Mouse (Mus musculus): ENCODE results near the gene Abcc12.

Abcc12 gene

DNA sequence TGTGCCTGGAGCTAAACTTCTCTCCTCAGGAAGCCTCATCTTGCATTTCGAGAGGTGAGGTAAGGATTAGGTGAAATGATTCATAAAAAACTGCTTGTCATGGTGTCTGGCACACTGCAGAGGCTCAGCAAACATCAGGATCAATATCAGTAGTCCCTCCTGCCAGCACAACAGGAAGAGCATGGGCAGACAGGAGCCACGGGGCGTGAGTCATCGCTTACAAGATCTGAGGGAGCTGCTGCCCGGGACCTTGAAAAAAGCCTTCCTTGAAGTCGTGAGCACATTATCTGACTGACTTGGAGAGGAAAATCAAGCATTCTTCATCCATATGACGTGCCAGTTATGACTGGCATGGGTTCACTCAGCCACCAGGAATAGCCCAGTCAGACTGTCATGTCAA, 79.1 kb downstream of the Abcc12 start:
- DNase-seq = no peak

DNA sequence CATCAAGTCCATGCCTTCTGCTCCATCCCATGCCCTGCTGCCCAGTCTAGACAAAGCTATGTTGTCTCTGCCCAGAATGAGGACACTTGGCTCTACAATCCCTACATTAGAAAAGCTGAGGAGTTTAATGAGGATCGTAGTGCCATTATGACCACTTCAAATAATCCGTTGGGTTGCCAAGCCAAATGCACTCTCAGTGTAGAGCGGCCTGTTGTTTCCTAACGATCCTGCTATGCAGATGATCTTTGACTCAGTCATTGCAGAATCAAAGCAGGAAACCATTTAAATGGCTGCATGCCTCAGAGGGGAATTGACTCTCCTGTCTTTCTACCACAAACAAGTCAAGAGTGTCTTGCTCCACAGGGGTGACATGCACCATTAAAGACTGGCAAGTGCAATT, 85.4 kb downstream of the Abcc12 start:
- DNase-seq = no peak

DNA sequence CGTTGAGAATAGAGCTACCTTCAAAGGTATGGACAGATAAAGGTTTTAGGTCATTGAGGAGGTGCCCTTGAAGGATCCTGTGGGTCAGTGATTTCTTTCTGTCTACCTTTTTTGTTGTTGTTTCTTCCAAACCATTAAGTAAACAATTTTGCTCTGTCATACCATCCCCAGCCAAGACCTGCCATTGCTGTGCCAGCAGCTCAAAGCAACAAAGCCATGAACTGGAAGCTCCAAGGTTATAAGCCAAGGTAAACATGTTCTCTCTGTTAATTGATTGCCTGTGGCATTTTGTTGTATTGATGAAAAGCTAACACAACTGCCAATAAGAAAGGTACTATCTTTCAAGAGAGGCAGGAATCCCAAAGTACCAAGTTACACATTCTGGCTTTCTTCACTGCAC, 86.6 kb downstream of the Abcc12 start:
- DNase-seq = no peak

DNA sequence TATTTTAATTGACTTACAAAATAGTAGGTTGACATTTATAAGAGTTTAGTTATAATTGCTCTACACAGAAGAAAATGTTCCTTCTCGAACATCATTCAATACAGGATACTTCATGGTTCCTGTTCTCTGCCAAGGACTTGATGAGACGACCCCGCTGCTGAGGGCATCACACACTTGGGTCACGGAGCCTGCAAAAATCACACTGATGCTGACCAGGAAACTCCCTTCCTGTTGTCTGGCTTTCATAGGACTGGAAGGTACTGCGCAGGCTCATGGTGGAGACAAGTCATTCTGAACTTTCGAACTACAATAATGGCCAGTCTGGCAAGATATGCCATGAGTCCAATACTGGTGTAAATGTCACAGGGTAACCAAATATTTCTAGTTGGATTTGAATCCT, 95.1 kb downstream of the Abcc12 start:
- DNase-seq = no peak

DNA sequence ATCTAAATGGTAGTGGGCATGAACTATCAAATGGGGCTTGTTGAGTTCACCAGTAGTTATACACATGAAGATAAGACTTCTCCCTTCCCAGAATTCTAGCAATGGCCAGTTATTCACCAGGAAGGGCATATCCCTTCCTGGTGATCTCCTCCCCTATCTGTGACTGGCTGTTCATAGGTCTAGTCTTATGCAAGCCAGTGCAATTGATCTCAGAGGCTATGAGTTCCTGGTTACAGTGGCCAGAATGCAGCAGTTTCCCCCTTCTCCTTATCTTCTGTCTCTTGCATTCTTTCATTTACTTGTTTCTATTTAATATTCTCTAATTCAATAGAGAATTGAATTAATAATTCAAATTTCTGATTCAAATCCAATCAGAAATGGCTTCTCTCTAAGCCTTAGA, 96.2 kb downstream of the Abcc12 start:
- no peak for DNase-seq

DNA sequence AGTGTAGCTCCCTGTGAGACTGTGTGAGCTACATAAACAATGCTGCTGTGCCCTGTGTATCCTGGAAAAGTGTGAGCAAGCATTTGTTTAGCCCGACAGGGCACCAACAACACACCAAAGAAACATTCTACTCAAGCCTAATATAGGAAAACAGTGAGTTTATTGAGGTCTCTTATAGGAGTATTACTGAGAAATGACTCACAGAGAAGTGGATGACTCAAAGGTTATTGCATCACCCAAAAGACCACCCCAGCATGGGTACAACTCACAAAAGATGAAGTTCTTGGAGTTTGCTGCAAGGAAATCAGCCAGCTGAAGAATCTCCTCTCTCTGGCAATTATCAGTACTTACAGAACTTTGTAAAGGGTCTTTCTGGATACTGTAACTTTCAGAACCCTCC, 98.4 kb downstream of the Abcc12 start:
- no peak for DNase-seq

DNA sequence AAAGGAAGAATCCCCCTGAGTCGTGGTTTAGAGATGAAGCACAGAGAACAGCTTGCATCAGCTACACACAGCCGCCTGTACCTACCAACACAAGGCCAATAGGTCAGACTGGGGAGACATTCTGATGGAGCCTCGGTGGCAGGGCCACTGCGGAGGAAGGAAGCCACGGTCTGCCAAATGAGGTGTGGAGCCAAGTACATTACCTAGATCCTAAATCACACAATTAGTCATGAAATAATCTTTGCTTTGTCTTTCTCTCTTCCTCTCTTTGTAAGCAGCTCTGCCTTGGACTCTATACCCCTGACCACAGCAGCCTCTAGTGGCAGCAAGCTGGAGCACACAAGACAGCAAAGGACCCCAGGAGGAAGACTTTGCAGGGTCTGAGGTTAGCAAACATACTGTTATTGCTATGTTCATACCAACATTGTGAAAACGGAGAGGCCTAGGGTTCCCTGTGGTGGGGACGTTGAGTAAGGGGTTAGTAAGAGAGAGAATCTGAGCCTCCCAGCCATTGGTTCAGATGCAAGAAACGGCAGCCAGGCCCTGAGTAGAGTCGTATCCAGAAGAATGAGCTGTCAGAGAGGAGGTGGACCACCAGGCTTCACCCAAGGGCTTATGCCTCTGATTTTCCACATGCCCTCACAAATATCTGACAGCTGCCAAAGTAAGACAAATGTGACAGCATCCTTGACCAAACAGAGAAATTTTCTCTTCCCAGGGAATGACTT, 104.6 kb downstream of the Abcc12 start:
- peak; percentile 57 to 67 for DNase-seq

DNA sequence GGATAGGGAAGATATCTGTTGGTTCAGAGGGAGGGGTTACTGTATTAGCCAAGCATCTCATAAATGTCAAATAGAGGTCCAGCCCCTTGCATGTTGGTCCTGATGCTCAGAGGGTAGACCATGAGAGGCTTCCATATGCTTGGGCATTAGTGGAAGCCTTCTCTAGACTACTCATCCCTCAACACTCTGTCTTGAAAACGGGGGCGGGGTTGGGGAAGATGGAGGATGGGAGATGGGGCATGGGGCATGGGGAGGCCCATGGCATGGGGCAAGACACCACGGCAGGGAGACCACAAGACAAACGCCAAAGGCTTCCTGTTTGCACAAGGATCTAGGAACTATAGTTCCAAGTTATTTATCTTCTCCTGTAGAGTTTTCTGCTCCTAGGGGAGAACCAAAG, 106.0 kb downstream of the Abcc12 start:
- DNase-seq = no peak

DNA sequence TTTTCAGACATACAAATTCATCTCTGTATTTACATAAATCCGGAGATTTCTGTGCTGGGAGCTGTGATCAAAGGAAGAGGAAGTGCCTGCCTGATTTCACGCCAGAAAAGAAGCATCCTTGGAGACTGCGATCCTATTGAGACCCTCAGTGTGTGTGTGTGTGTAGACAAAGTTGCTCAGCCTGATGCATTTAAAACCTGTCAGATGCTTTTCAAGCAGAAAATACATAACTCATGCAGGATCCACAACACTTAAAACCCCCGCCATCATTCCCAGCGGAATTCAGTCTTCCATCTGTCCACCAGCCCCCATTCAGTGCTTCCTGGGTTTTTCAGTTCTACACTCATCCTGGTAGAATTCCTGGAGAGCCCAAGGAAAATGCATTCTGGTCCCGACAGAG, 107.4 kb downstream of the Abcc12 start:
- DNase-seq = no peak

DNA sequence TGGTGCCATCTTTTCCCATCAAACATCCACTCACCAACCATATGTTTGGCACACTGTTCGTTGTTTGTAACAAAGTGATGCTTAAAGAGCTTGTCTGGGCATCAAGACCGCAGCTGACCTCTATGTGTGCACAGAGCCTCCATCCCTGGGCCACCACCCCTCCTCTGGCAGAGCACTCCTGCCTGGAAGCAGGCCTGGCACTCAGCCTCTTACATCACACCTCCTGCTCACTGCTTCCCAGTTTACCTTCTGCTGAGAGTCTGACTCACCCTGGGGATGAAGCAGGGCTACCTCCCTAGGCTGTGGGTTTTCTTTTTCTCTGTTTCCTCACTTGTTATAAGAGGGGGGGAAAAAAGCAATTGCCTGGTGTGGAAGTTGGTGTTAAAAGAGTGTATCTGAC, 109.8 kb downstream of the Abcc12 start:
- DNase-seq = peak; percentile 64 to 67

DNA sequence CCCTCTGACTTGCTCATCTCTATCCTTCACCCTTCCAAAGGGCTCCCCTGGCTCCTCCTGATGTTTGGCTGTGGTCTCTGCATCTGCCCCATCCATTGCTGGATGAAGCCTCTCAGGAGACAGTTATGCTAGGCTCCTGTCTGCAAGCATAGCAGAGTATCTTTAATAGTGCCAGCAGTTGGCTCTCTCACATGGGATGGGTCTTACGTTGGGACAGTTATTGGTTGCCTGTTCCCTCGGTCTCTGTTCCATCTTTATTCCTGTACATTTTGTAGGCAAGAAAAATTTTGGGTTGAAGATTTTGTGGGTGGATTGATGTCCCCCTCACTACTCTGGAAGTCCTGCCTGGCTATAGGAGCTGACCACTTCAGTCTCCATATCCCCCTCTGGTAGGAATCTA, 117.3 kb downstream of the Abcc12 start:
- no peak for DNase-seq

DNA sequence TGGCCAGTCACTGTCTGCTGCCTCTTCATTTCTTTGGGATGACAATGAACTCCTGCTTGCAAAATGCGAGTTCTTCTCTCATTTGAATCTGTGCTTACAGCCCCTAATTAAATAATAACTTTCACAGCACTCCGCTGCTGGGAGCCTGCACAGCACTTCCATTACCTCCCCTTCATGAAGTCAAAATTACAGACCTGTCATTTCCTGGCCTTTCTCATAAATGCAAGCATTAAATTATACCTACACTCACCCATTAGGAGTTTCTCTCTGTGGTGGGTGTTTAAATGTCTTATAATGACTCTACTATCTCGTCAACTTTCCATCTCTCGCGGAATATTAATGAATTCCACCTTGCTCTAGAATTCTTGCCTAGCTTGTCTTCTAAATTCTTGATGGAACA, 120.1 kb downstream of the Abcc12 start:
- DNase-seq = no peak

DNA sequence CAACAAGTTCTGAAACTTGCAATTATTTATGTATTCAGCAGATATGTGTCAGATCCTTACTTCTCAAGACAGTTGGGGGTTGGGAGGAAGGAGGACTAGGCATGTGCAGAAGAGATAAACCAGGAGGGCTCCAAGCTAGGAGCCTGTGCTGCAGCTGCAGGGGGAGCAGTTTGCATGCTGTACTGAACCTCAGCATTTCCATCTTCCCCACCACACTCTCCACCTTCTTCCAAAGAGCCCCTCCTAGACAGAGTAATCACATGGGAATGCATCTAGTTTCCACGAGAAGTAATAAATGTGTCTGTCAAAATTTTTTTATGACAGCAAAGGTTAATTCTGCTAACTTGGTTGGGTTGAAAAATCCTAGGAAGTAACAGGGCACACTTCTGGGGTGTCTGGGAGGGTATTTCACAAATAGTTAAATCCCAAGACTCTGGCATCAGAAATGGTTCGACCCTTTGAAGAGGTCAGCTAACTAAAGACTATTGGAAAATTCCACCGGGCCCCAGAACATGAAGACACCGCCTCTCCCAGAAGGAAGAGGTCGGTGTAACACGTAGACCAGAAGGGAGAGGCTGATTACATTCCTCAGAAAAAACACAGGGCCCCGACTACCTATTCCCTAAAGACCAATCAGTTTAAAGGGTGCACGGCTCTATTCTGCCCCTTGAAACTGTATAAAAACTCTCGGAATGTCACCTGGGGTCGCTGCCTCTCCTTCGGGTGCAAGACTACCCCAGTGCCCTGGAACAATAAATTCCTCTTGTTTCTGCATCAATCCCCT, 126.6 kb downstream of the Abcc12 start:
- DNase-seq = no peak

DNA sequence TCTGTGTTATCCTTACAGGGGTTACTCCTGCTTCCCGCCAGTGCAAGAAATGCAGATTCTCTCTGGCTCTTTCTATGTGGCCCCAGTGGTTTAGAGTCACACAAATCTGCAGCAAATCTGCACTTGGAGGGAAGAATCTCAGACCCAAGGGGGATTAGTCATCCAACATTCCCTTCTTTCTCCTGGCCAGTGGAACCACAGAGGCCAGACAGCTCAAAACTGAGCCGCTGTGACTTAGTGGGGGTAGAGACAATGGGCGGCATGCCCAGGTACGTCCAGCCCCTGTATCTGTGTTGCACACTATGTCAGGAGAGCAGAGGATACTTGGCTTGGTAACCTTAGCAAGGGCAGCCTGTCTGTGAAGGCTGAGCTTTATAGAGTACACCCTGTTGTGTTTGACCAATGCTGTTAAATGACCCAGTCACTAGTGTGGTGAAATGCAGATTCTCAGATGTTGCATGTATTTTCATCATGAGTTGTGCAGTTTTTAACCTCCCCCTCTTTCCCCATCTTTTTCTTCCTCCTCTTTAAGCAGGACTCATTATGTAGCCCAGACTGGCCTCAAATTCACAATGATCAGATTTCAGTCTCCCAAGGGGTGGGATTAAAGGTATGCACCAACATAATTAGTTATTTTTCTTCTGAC, 130.5 kb downstream of the Abcc12 start:
- no peak for DNase-seq

DNA sequence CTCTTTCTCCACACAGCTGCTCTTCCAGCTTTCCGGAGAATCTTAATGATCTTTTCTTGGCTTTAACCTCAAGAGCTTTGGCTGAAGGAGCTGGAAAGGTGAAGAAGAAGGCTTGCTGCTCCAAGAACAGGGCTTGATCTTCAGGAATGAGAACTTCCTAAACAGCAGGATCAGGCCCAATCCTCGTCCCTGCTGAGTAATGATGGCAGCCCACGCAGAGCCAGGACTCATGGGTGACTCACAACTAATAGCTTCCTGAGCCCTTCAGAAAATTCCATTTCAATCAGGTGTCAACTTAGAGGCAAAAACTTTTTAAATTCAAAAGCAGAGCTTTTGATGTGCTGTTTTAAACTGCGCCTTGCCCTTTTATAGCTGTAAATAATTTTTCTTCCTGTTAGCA, 135.0 kb downstream of the Abcc12 start:
- DNase-seq = no peak

DNA sequence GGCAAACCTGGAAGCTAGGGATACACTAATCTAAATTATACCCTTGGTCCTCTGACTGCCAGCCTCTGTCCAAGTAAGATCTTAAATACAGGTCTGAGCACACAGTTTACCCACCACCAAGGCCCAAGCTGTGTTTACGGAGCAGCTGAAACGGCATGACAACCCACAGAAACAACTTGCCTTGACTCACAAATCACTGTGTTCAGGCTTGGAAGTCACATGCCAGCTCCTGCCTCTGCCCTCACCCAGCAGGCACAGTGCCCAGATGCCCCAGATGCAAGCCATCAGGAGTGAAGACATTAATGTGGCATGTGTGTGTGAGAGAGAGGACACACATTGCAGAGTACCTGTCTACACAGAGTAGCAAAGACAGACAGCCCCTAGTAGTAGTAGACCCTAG, 136.7 kb downstream of the Abcc12 start:
- DNase-seq = no peak

DNA sequence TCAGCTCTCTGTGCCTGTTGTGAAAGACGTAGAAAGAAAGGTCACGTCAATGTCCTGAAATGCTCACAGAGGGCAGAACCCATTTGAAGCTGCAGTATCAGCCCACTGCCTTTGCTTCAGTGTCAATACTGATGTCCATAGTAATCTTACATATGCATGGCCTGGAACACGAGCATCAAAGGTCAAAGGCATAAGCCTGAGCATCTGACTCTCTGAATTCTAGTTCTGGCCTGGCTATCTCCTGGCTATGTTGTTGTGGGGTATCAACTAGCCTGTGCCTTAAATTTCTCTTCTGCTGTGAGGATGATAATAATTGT, 141.5 kb downstream of the Abcc12 start:
- DNase-seq = no peak

DNA sequence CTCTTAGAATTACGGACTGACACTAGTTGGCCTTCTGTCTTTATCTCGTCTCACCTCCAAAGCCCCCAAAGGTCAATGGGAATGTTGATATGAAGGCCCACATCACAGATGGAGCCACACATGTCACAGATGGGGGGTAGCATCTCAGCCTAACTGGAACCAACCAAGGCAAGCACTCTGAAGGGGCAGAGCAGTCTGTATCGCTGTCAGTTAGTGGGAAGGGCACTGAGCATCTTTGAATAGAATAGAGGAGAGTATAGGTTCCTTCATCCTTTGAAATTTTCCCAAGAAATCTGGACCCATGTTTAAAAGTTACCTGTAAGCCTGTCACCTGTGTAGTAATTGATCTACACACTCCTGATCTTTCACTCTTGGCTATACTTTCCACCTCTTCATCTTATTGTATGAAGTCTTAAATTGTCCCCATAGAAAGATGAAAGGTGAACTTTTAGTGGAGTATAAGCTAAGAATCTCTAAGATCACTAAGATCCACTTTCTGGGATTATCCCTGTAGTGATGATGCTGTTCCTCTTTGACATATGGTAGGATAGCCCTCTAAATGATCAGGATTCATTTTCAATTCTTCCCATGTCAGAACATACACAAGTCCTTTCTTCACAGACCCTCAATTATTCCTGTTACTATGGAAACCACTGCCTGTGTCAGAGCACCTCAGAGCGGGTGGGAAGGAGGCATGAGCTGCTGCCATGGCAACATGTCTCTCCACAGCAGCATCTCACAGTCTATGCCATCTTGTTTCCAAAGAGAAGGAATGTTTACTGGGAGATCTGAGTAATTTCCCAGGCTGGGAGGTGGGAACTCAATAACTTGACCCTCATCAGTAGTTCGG, 142.1 kb downstream of the Abcc12 start:
- DNase-seq = no peak

DNA sequence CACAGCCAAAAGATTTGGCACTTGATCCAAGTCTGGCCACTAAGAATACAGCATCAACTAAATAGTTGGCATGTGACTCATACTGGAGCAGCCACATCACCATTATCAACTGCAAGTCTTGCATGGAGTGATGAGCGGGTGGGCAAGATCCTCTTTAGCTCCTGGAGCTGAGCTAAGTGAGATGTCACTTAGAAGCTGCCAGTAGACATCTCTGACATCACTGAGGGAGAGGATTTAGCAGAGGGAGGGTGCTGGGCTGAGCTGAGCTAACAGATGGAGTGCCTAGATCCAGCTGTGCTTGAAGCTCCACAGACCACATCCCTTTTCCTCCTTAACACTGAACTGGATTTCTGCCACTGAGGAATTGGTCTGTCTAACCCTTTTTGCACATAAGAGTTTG, 143.1 kb downstream of the Abcc12 start:
- no peak for DNase-seq
